Mouse (Mus musculus) neural tube, embryonic 14.5 days (tissue): ENCODE measurements at regions not wholly inside any gene's neighbourhood (a gene's known extent, or its start where the extent isn't known, plus 50 kb on each side); places are given as distances from the start of the nearest gene placed in this dataset.
A peak's percentile ranks its signal among the peaks of the same experiment; 100 is the strongest.

Source experiments
- ATAC-seq: fragments of 200-750 bp; cut with Nextera tagmentation; 2 replicates; pipeline ENCODE4 v1.8.0; 2017; ENCODE audit warnings: low read depth, mild to moderate bottlenecking, moderate TSS enrichment, moderate library complexity
- H3K27ac ChIP-seq: fragments of 300-500 bp; sonication (generic); 2 replicates; pipeline ENCODE4 v1.5.1; 2014; ENCODE audit warnings: low read depth, mild to moderate bottlenecking, control low read depth, low read length, moderate library complexity, mixed read lengths
- H3K27me3 ChIP-seq: fragments of 300-500 bp; sonication (generic); 2 replicates; pipeline ENCODE4 v1.6.1; 2014; ENCODE audit warnings: low read length; ENCODE audit not compliant: control insufficient read depth, insufficient read depth
- H3K36me3 ChIP-seq: fragments of 300-500 bp; sonication (generic); 2 replicates; pipeline ENCODE4 v1.6.1; 2014; ENCODE audit warnings: low read length, mixed read lengths; ENCODE audit not compliant: control insufficient read depth, insufficient read depth
- H3K4me1 ChIP-seq: fragments of 300-500 bp; sonication (generic); 2 replicates; pipeline ENCODE4 v1.6.1; 2014; ENCODE audit warnings: low read length; ENCODE audit not compliant: control insufficient read depth, insufficient read depth
- H3K4me2 ChIP-seq: fragments of 300-500 bp; sonication (generic); 2 replicates; pipeline ENCODE4 v1.6.1; 2014; ENCODE audit warnings: mild to moderate bottlenecking, low read depth, low read length, control low read depth
- H3K4me3 ChIP-seq: fragments of 300-500 bp; sonication (generic); 2 replicates; pipeline ENCODE4 v1.5.1; 2014; ENCODE audit warnings: low read depth, low read length, control low read depth, mixed read lengths
- H3K9ac ChIP-seq: fragments of 300-500 bp; sonication (generic); replicated peaks from 2 replicates; pipeline ENCODE4 v1.6.1; 2014; ENCODE audit warnings: low read depth, mild to moderate bottlenecking, control low read depth, low read length, mixed read lengths
- H3K9me3 ChIP-seq: fragments of 300-500 bp; sonication (generic); 2 replicates; pipeline ENCODE4 v1.6.1; 2016; ENCODE audit warnings: low read length; ENCODE audit not compliant: control insufficient read depth
- WGBS: fragments of 180-500 bp; shearing (Covaris S2); extraction: QIAGEN DNeasy Blood & Tissue Kit; methylation state at CpG from one replicate; pipeline ENCODE4 v1.1.7; 2014; 5-methylcytosine and 5-hydroxymethylcytosine counted together

DNA sequence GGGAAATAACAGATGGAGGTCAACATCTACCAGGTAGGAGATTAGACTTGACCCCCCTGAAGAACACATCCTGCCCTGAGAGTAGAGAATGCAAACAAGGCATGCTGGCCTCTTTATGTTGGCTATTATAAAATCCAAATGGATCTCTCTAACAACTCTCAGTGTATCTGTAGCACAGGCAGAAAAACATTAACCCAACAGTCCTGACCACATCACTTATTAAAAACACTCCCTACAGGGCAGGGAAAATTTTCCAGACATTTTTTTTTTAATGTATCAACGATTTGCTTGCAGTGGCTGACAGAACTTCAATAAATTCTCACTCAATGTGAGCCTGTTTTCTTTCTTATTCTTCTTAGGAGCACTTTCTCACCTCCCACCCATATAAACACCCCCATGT, 511.4 kb downstream of the Cdk5rap2 start:
- Histone ChIP-seq H3K9me3 (no peaks in the 10 kb centered on the region), H3K27me3 (no peaks in the 10 kb centered on the region), H3K4me1 (no peaks in the 10 kb centered on the region), H3K4me2 (no peak overlapping the region), H3K36me3 (no peaks in the 10 kb centered on the region), H3K9ac (no peak overlapping the region), H3K27ac (no peak overlapping the region), H3K4me3 (no peak overlapping the region)
- whole genome bisulfite sequencing = 73% methylated on average over 1 of the region's 1 CpGs
- no peak for ATAC-seq

DNA sequence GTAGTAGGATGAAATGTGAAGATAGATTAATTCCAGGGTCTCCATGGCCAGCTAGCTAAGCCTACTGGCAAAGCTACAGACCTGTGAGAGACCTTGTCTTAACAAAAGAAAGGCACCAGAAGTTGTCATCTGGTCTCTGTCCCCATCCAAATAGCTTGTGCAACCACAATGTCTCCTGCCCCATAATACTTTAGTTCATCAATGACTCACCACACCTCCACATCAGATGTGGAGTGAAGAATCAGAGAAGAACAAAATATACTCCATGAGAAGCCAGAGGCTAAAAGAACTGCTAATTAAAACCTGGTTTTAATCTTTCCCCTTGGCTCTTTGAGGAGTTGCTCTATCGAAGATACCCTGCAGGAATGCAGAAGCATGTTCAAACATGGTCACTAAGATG, 514.1 kb downstream of the Cdk5rap2 start:
- H3K27me3 ChIP-seq = no peaks in the 10 kb centered on the region
- H3K27ac ChIP-seq = no peak overlapping the region
- no peak overlapping the region for H3K4me3 ChIP-seq
- no peaks in the 10 kb centered on the region for H3K4me1 ChIP-seq
- no peaks in the 10 kb centered on the region for H3K36me3 ChIP-seq
- ATAC-seq = no peak
- no peak overlapping the region for H3K9ac ChIP-seq
- WGBS = 89% methylated on average over 1 of the region's 1 CpGs
- no peaks in the 10 kb centered on the region for H3K9me3 ChIP-seq
- no peak overlapping the region for H3K4me2 ChIP-seq

- Histone ChIP-seq H3K9ac (no peak overlapping the region), H3K9me3 (no peaks in the 10 kb centered on the region), H3K36me3 (no peaks in the 10 kb centered on the region), H3K4me1 (no peaks in the 10 kb centered on the region), H3K27ac (no peak overlapping the region), H3K4me2 (no peak overlapping the region), H3K4me3 (no peak overlapping the region), H3K27me3 (no peaks in the 10 kb centered on the region)
- ATAC-seq = no peak
These were observed 517.4 kb downstream of the Cdk5rap2 start for GRCm38 (mm10) chr4:69892829-69893175.

DNA sequence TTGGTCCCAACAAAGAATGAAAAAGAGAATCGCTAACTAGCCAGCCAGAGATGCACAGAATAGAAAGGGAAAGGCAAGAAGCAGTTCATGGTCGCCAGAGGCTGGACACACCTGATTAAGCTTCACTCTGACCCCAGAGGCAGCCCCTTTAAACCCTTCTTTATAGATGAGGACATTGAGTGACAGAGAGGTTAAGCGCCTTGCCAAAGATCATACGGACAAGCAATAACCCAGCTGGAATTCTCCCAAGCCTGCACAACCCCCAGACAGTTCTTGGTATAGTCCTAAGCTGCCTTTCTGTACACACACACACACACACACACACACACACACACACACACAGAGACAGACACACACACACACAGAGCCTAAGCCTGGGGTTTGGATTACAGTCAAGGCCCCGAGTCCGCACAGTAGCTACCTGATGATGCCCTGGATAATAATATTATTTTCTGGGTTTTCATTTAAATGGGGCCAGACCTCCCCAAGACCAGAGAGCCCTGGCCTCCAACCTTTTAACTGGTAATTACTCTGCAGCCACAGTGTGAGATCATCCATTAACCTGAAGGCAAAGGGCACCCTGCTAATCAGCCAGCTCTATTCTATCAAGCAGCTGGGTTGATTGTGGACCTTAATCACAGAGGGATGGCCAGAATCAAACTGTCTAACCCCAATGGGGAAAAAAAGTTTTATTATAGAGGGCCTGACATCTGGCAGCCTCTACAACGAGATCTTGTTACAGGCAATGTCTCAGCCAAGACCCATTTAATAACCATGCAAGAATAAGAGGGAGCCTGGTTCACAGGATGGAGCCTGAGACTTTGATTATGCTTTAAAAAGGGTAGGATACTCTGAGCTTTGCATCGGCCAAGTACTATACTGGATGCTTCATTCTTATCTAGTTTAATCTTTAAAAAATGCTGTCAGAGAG, 518.1 kb downstream of the Cdk5rap2 start:
- no peaks in the 10 kb centered on the region for H3K27me3 ChIP-seq
- ATAC-seq = peak; percentile 44; the same call in 1 of the 2 replicates
- H3K27ac ChIP-seq = no peak overlapping the region
- H3K9ac ChIP-seq = no peak overlapping the region
- 43% methylated on average over 8 of the region's 8 CpGs for WGBS
- no peaks in the 10 kb centered on the region for H3K4me1 ChIP-seq
- H3K4me3 ChIP-seq = no peak overlapping the region
- H3K9me3 ChIP-seq = no peaks in the 10 kb centered on the region
- H3K36me3 ChIP-seq = no peaks in the 10 kb centered on the region
- H3K4me2 ChIP-seq = no peak overlapping the region

GRCm38 (mm10) chr4:69890655-69891054, 519.6 kb downstream of the Cdk5rap2 start:
- no peak overlapping the region for H3K27ac ChIP-seq
- no peaks in the 10 kb centered on the region for H3K4me1 ChIP-seq
- ATAC-seq = no peak

GRCm38 (mm10) chr4:69889931-69890634, 520.2 kb downstream of the Cdk5rap2 start:
- Histone ChIP-seq H3K4me1 (no peaks in the 10 kb centered on the region), H3K9me3 (no peaks in the 10 kb centered on the region), H3K9ac (no peak overlapping the region), H3K4me3 (no peak overlapping the region), H3K27ac (no peak overlapping the region), H3K36me3 (no peaks in the 10 kb centered on the region), H3K4me2 (no peak overlapping the region), H3K27me3 (no peaks in the 10 kb centered on the region)
- ATAC-seq = peak; percentile 63
- WGBS = 13% methylated on average over 5 of the region's 5 CpGs

More at GRCm38 (mm10) chr4:69890655-69891054, 519.6 kb downstream of the Cdk5rap2 start:
- no peak overlapping the region for H3K4me3 ChIP-seq
- H3K9ac ChIP-seq = no peak overlapping the region
- H3K4me2 ChIP-seq = no peak overlapping the region
- H3K36me3 ChIP-seq = no peaks in the 10 kb centered on the region
- H3K9me3 ChIP-seq = no peaks in the 10 kb centered on the region
- WGBS = 70% methylated on average over 2 of the region's 2 CpGs
- H3K27me3 ChIP-seq = no peaks in the 10 kb centered on the region

GRCm38 (mm10) chr4:69876734-69877133, 533.5 kb downstream of the Cdk5rap2 start:
- no peak overlapping the region for H3K27ac ChIP-seq

DNA sequence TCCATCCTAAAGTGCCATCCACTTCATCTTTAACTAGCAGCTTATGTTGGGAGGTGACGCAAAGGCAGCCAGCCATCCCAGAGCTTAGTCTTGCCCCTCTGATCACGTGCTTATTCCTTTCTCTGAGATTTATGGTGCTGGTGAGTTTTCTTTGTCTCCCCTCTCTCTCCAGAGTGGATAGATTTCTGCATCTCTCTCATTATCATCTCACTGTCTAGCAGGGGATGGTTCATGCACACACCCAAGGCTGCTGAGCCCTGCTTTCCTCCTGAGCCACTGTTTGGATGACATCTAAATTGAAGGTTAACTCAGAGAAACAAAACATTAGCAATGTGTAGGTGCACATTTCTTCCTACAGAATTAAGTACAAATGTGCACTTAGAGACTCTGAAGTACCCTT, 539.6 kb downstream of the Cdk5rap2 start:
- Histone ChIP-seq H3K27me3 (no peaks in the 10 kb centered on the region), H3K4me2 (no peak overlapping the region), H3K9me3 (no peaks in the 10 kb centered on the region), H3K4me3 (no peak overlapping the region), H3K4me1 (no peaks in the 10 kb centered on the region), H3K36me3 (no peaks in the 10 kb centered on the region), H3K27ac (no peak overlapping the region), H3K9ac (no peak overlapping the region)
- WGBS = 34% methylated on average over 2 of the region's 2 CpGs
- ATAC-seq = peak; percentile 44; the same call in 1 of the 2 replicates

More at GRCm38 (mm10) chr4:69876734-69877133, 533.5 kb downstream of the Cdk5rap2 start:
- no peaks in the 10 kb centered on the region for H3K9me3 ChIP-seq
- no peaks in the 10 kb centered on the region for H3K27me3 ChIP-seq
- H3K4me2 ChIP-seq = no peak overlapping the region
- no peaks in the 10 kb centered on the region for H3K36me3 ChIP-seq
- peak; percentile 85 for ATAC-seq
- no peaks in the 10 kb centered on the region for H3K4me1 ChIP-seq
- no peak overlapping the region for H3K4me3 ChIP-seq
- 33% methylated on average over 2 of the region's 2 CpGs for WGBS
- H3K9ac ChIP-seq = no peak overlapping the region

- Histone ChIP-seq H3K27ac (no peak overlapping the region), H3K9me3 (no peaks in the 10 kb centered on the region), H3K4me2 (no peak overlapping the region), H3K36me3 (no peaks in the 10 kb centered on the region), H3K4me1 (no peaks in the 10 kb centered on the region), H3K27me3 (no peaks in the 10 kb centered on the region), H3K9ac (no peak overlapping the region), H3K4me3 (no peak overlapping the region)
- 91% methylated on average over 13 of the region's 13 CpGs for WGBS
- ATAC-seq = no peak
These were observed 555.2 kb downstream of the Cdk5rap2 start for GRCm38 (mm10) chr4:69855001-69855400.
